Mouse (Mus musculus) bone marrow macrophage, adult 2 months (primary cell): ENCODE measurements around the gene Cdc42.

Experiments
- CTCF ChIP-seq: IDR thresholded peaks from 2 replicates; pipeline ENCODE4 v1.5.1; 2012; ENCODE audit warnings: low read depth, mild to moderate bottlenecking, low read length, moderate library complexity
- POLR2A ChIP-seq: IDR thresholded peaks from 2 replicates; pipeline ENCODE4 v1.6.1; 2012; ENCODE audit warnings: mild to moderate bottlenecking, low read depth, low read length, borderline replicate concordance

DNA sequence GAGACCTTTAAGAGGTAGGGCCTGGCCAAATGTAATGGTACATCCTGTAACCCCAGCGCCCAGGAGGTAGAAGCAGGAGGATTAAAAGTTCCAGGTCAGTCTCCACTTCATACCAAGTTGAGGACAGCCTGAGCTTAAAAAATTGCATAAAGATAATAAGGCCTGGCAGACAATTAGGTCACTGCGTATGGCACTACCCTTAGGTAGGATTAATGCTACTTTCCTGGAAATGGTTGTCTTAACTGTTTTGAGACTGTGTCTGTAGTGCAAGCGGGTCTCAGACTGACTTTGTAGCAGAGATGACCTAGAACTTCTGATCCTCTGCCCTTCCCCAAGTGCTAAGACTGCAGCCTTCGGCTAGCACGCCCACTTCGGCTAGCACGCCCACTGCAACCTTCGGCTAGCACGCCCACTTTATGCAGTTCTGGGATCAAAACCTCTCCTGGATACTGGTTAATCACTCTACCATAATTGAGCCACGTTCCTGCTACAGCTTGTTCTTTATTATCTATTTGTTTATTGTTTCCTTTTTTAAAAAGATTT, 22.3 kb upstream of the Cdc42 start:
- TF ChIP-seq CTCF, result no peak
- no peak for TF ChIP-seq POLR2A
